Mouse (Mus musculus) embryo, embryonic 9.5 days (tissue): ENCODE results near the gene Rps12.
"Not testable (repeated sequence)": the region's sequence is repeated elsewhere in the genome, so short reads cannot be mapped to it uniquely, and the experiment has no call there.

Experiments used
- DNase-seq: peaks from one replicate; pipeline ENCODE4 v3.0.0-alpha.2; 2017; ENCODE audit errors: extremely low spot score

The Rps12 gene

GRCm38 (mm10) chr10:23785599-23785998, 1.5 kb downstream of the Rps12 start:
- DNase-seq, result not testable (repeated sequence)

- DNase-seq, result peak; percentile 41
Observed at GRCm38 (mm10) chr10:23784121-23784520, 3.0 kb downstream of the Rps12 start.

GRCm38 (mm10) chr10:23783493-23783884, 3.6 kb downstream of the Rps12 start:
- peak; percentile 36 for DNase-seq

- DNase-seq, result peak; percentile 39
Observed at GRCm38 (mm10) chr10:23782855-23783492, 4.1 kb downstream of the Rps12 start.

- DNase-seq, result peak; percentile 43
Observed at GRCm38 (mm10) chr10:23781760-23782735, 5.0 kb downstream of the Rps12 start.

GRCm38 (mm10) chr10:23780539-23781275, 6.4 kb downstream of the Rps12 start:
- no peak for DNase-seq

GRCm38 (mm10) chr10:23777288-23777945, 9.7 kb downstream of the Rps12 start:
- peak; percentile 31 for DNase-seq

GRCm38 (mm10) chr10:23754166-23754565, 32.9 kb downstream of the Rps12 start:
- no peak for DNase-seq
